In the genomic region with DNA sequence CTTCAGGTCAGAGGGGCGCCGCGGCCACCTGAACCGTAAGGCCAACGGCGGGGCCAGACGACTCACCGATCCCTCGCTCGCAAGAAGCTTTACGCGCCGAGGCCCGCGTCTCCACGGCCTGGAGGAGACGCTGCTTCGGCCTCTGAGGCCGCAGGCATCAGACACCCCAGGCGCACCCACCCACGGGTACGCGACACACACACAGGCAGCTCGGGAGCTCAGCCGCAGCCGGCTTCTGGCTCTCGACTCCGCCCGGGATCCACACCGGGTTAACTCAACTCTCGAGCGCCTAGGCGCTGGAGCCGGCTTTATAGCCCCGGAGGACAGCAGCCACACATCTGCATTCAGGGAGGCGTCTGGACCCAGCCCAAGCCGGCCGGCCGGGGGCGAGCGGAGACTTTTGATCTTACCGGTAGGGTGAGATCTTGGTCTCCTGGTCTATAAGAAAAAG, we compare ENCODE assay signal across 8 mouse cellular contexts. TPM values are rescaled to one million over a fixed set of nuclear protein-coding genes. Genes with fewer than 3 reads are reported as not detected.
A peak's percentile ranks its signal among the peaks of the same experiment; 100 is the strongest.
DNase-seq lines count a peak whose midpoint lies in the region; ATAC-seq and TF ChIP-seq lines count a peak whose summit lies in the region.

No protein-coding gene starts in this region.

- H3K9me3 ChIP-seq in intestine, embryonic 15.5 days: no peaks in the 10 kb centered on the region
- H3K9me3 ChIP-seq in liver, embryonic 15.5 days (replicated peaks): no peaks in the 10 kb centered on the region

- ATAC-seq in intestine, embryonic 15.5 days: peak; percentile 14; the same call in 1 of the 2 replicates
- ATAC-seq in liver, embryonic 15.5 days (ENCODE audit: insufficient read depth): no peak

- peak; percentile 48 to 68 for DNase-seq in left cerebral cortex, adult 2 months (ENCODE audit: extremely low spot score in 1 of 2, low spot score in 2 of 2)
- no peak for DNase-seq in left cerebral cortex, postnatal 14 days (ENCODE audit: low spot score in 2 of 2)
- peak; percentile 56 for DNase-seq in cerebellum, adult 9-11 months
- peak; percentile 55 to 57 for DNase-seq in gastrocnemius, postnatal 36 days
- DNase-seq in ovary, adult 18-20 months (ENCODE audit: low spot score): peak; percentile 23
- DNase-seq in frontal cortex, postnatal 14 days (ENCODE audit: low spot score in 2 of 2): no peak

- H3K9ac ChIP-seq in intestine, embryonic 15.5 days: peak overlapping the region; percentile 86
- H3K9ac ChIP-seq in liver, embryonic 15.5 days: no peak overlapping the region

- H3K27ac ChIP-seq in left cerebral cortex, adult 2 months: peak overlapping the region; percentile 95
- peak overlapping the region; percentile 95 for H3K27ac ChIP-seq in intestine, embryonic 15.5 days
- no peak overlapping the region for H3K27ac ChIP-seq in liver, embryonic 15.5 days (replicated peaks)

- TF ChIP-seq CTCF in left cerebral cortex, adult 2 months (IDR thresholded peaks at IDR 0.05): no peak

- H3K4me3 ChIP-seq in left cerebral cortex, adult 2 months: peak overlapping the region; percentile 96
- H3K4me3 ChIP-seq in intestine, embryonic 15.5 days (replicated peaks): peak overlapping the region; percentile 80
- H3K4me3 ChIP-seq in liver, embryonic 15.5 days (replicated peaks): peak overlapping the region; percentile 57

- peaks cover 27% of the 10 kb centered on the region for H3K4me1 ChIP-seq in intestine, embryonic 15.5 days (replicated peaks)
- peaks cover 11% of the 10 kb centered on the region for H3K4me1 ChIP-seq in liver, embryonic 15.5 days (replicated peaks)

- H3K4me2 ChIP-seq in intestine, embryonic 15.5 days (replicated peaks): peak overlapping the region; percentile 94
- H3K4me2 ChIP-seq in liver, embryonic 15.5 days: peak overlapping the region; percentile 69

- H3K27me3 ChIP-seq in intestine, embryonic 15.5 days (replicated peaks): peaks cover 22% of the 10 kb centered on the region
- peaks cover 100% of the 10 kb centered on the region for H3K27me3 ChIP-seq in liver, embryonic 15.5 days

- under 1% methylated on average over 42 of the region's 42 CpGs for WGBS in intestine, embryonic 15.5 days
- WGBS in liver, embryonic 15.5 days (ENCODE audit: insufficient replicate concordance): under 1% methylated on average over 42 of the region's 42 CpGs

- no peaks in the 10 kb centered on the region for H3K36me3 ChIP-seq in intestine, embryonic 15.5 days
- no peaks in the 10 kb centered on the region for H3K36me3 ChIP-seq in liver, embryonic 15.5 days (replicated peaks)

- intact Hi-C loops in left cerebral cortex, adult 2 months (cut with DNase I): loop anchor here (2.0 to 10.0 kb wide), 6 partner anchors 216 to 874 kb away; no protein-coding TSS in a partner anchor
- intact Hi-C loops in left cerebral cortex, postnatal 14 days (cut with DNase I): loop anchor here (5.0 to 10.0 kb wide), 4 partner anchors 361 to 794 kb away; no protein-coding TSS in a partner anchor
- intact Hi-C loops in gastrocnemius, postnatal 36 days (cut with DNase I): no loop called here

RNA-seq across cellular contexts. Expression of a gene that starts 2.1 kb away (rescaled TPM):
- total RNA-seq in left cerebral cortex, adult 2 months (2021): 10 to 100 TPM; 43.0 to 53.4 TPM
- total RNA-seq in left cerebral cortex, postnatal 14 days (2021): 10 to 100 TPM; 47.1 to 49.6 TPM
- 1 to 10 TPM; 2.8 to 3.2 TPM for total RNA-seq in gastrocnemius, postnatal 36 days (2021)
- polyA plus RNA-seq in intestine, embryonic 15.5 days (2015; fragmentation: Nextera tagmentation; extraction: Ambion mirVana): 10.2 and 11.2 TPM in 2 replicates
- 0.51 and 0.61 TPM in 2 replicates for polyA plus RNA-seq in liver, embryonic 15.5 days (2015; fragmentation: Nextera tagmentation; extraction: Ambion mirVana)

Comparison
In these comparisons a context has a peak if more than half of its experiments do, and no peak if none do; other contexts are left out.
1. DNase-seq: peak in left cerebral cortex, adult 2 months (2 of 2), cerebellum, adult 9-11 months (single experiment), gastrocnemius, postnatal 36 days (2 of 2) and ovary, adult 18-20 months (single experiment); none in left cerebral cortex, postnatal 14 days (0 of 2) and frontal cortex, postnatal 14 days (0 of 2).
2. RNA of a gene that starts 2.1 kb away (total RNA-seq): 43.0 to 53.4 TPM in left cerebral cortex, adult 2 months and 47.1 to 49.6 TPM in left cerebral cortex, postnatal 14 days; 2.8 to 3.2 TPM in gastrocnemius, postnatal 36 days; every median in the first group is over 10 times any median in the second.
3. Peak in every context shown above with its lines, with median percentiles within 50 percentile points of each other: H3K4me3 ChIP-seq.